Mouse (Mus musculus): ENCODE measurements at regions not wholly inside any gene's neighbourhood (a gene's known extent, or its start where the extent isn't known, plus 50 kb on each side); places are given as distances from the start of the nearest gene placed in this dataset.

DNA sequence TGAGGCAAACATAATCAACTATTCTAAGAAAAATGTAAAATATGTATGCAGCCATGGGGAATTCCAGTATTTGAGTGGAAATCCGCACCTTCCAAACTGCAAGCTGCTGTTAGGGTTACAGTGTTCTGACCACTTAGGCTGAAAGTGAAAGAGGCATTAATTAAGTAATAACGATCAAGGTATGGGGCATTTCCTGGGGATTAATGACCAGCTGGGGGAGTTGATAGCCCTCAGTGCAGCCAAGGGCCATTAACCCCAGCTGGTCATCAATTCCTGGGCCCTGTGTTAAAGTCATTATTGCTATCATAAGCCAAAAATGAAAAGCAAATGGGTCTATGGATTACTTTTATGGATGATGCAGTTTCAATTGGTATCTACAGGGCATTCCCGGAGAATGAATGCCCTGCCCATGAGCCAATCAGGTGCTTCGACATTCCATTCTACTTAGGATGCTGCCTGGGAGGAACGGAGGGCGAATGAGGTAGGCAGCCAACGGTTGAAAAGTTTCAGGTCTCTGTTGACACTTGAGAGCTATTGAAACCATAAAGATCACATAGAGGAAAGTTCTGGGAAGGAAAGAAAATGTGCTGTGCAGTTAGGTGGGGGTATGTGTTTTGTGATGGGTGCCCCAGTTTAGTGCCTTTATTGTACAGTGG is 257.2 kb upstream of the Dph6 start:
- TF ChIP-seq CTCF (IDR thresholded peaks at IDR 0.05) (no peak), POLR2A (IDR thresholded peaks at IDR 0.05; ENCODE audit: insufficient read depth, low read depth, low read length) (no peak)

All from heart, adult 2 months (tissue).